Mouse (Mus musculus) MEL (cell line): ENCODE measurements at regions not wholly inside any gene's neighbourhood (a gene's known extent, or its start where the extent isn't known, plus 50 kb on each side); places are given as distances from the start of the nearest gene placed in this dataset.

ENCODE experiments used
- CTCF ChIP-seq, 3 experiments: IDR thresholded peaks in 2 of 3; conservative IDR thresholded peaks in 1 of 3; 2 replicates each; pipeline ENCODE4 v1.5.1; 2011 to 2012; ENCODE audit warnings: low read length in 3 of 3, low read depth in 2 of 3, mild to moderate bottlenecking in 2 of 3, improper control_type of control experiment in 1 of 3, inconsistent platforms in 1 of 3, mixed read lengths in 1 of 3, moderate library complexity in 1 of 3; ENCODE audit not compliant: control insufficient read depth in 1 of 3, insufficient read depth in 1 of 3, poor library complexity in 1 of 3, severe bottlenecking in 1 of 3
- ELF1 ChIP-seq: IDR thresholded peaks from 2 replicates; pipeline ENCODE4 v1.6.1; 2014; ENCODE audit warnings: low read depth, mild to moderate bottlenecking, inconsistent platforms, low read length, improper control_type of control experiment, moderate library complexity
- MYC ChIP-seq: IDR thresholded peaks from 2 replicates; pipeline ENCODE4 v1.6.1; 2011; ENCODE audit warnings: low read depth, mild to moderate bottlenecking, low read length, improper control_type of control experiment, moderate library complexity
- POLR2AphosphoS2 ChIP-seq: IDR thresholded peaks from 2 replicates; pipeline ENCODE4 v1.6.1; 2011; ENCODE audit warnings: low read length, improper control_type of control experiment
- SIN3A ChIP-seq: IDR thresholded peaks from 2 replicates; pipeline ENCODE4 v1.6.1; 2012; ENCODE audit warnings: low read length, improper control_type of control experiment, inconsistent platforms

- TF ChIP-seq ELF1 (no peak), CTCF (IDR thresholded peaks at IDR 0.05 in 2 of 3, conservative IDR thresholded peaks at IDR 0.05 in 1 of 3; ENCODE audit: control insufficient read depth in 1 of 3, insufficient read depth in 1 of 3, low read depth in 2 of 3, low read length in 3 of 3, poor library complexity in 1 of 3, severe bottlenecking in 1 of 3) (no peak), SIN3A (no peak), MYC (no peak), POLR2AphosphoS2 (no peak)
These were observed 112.1 kb downstream of the Actbl2 start for GRCm38 (mm10) chr13:111366871-111367270.
